Mouse (Mus musculus) cortical plate, adult 2 months (tissue): ENCODE results near the gene Rbm14.

Source experiments
- CTCF ChIP-seq: fragments of 200-500 bp; IDR thresholded peaks from 2 replicates; pipeline ENCODE4 v1.5.1; 2011; ENCODE audit warnings: mild to moderate bottlenecking, control low read depth, low read length; ENCODE audit not compliant: insufficient read depth; ENCODE audit errors: extremely low read depth
- POLR2A ChIP-seq: fragments of 200-500 bp; IDR thresholded peaks from 2 replicates; pipeline ENCODE4 v1.6.1; 2011; ENCODE audit warnings: mild to moderate bottlenecking, low read length, control low read depth; ENCODE audit not compliant: insufficient read depth; ENCODE audit errors: extremely low read depth

DNA sequence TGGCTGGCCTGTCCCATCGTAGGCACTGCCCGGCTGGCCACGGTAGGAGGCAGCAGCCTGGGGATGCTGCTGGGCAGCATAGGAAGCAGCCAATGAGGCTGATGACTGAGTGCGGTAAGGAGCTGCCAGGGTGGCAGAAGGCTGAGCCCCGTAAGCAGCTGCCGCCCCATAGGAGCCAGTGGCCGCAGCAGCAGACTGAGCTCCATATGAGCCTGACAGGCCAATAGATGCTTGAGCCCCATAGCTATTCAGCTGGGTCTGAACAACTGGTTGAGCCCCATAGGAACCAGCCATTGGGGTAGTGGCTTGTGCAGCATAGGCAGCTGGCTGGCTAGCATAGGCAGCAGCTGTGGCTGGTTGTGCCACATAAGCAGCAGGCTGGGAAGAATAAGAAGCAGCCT is 8.7 kb downstream of the Rbm14 start:
- TF ChIP-seq CTCF (no peak), POLR2A (no peak)
